ENCODE assay signal across 9 mouse cellular contexts in genomic region chr11:107105227-107105626, GRCm38 (mm10). TPM values are rescaled to one million over a fixed set of nuclear protein-coding genes. Genes with fewer than 3 reads are reported as not detected.
A peak's percentile ranks its signal among the peaks of the same experiment; 100 is the strongest.
DNase-seq lines count a peak whose midpoint lies in the region; ATAC-seq and TF ChIP-seq lines count a peak whose summit lies in the region.
"Had no signal": no experiment of that assay in that cellular context is flagged by ENCODE, and none has a peak within 500 bp of the region (broad histone marks: within the 10 kb centered on the region; RNA-seq: fewer than 3 reads in every experiment).

No protein-coding gene starts in this region.

- H3K27me3 ChIP-seq in intestine, embryonic 14.5 days (replicated peaks; ENCODE audit: control insufficient read depth, insufficient read depth, low read length) = no peaks in the 10 kb centered on the region
- no peaks in the 10 kb centered on the region for H3K27me3 ChIP-seq in intestine, embryonic 15.5 days (replicated peaks)
- H3K27me3 ChIP-seq in heart, postnatal 0 days (ENCODE audit: control insufficient read depth, insufficient read depth, low read length) = no peaks in the 10 kb centered on the region
- H3K27me3 ChIP-seq: neural tube, embryonic 13.5 days had no signal

- H3K4me3 ChIP-seq in intestine, embryonic 14.5 days (ENCODE audit: low read depth, low read length) = no peak overlapping the region
- H3K4me3 ChIP-seq in intestine, embryonic 15.5 days (replicated peaks) = no peak overlapping the region
- no peak overlapping the region for H3K4me3 ChIP-seq in heart, postnatal 0 days (ENCODE audit: low read depth, low read length)
- no peak overlapping the region for H3K4me3 ChIP-seq in olfactory bulb, adult 2 months (ENCODE audit: insufficient read depth, low read depth, low read length)
- H3K4me3 ChIP-seq: neural tube, embryonic 13.5 days had no signal

- no peak overlapping the region for H3K4me2 ChIP-seq in intestine, embryonic 14.5 days (ENCODE audit: low read length)
- no peak overlapping the region for H3K4me2 ChIP-seq in intestine, embryonic 15.5 days (replicated peaks)
- no peak overlapping the region for H3K4me2 ChIP-seq in heart, postnatal 0 days (ENCODE audit: low read depth, low read length)
- H3K4me2 ChIP-seq: neural tube, embryonic 13.5 days had no signal

- intact Hi-C loops in left cerebral cortex, postnatal 25 days (cut with DNase I) = no loop called here

- no peak for TF ChIP-seq EP300 in heart, postnatal 0 days (IDR thresholded peaks at IDR 0.05; ENCODE audit: low read depth)

- H3K4me1 ChIP-seq in intestine, embryonic 14.5 days (replicated peaks; ENCODE audit: control insufficient read depth, insufficient read depth, low read length) = peaks cover 13% of the 10 kb centered on the region; the same call in 1 of the 2 replicates
- peaks cover 17% of the 10 kb centered on the region; the same call in 1 of the 2 replicates for H3K4me1 ChIP-seq in intestine, embryonic 15.5 days (replicated peaks)
- peaks cover 32% of the 10 kb centered on the region for H3K4me1 ChIP-seq in heart, postnatal 0 days (ENCODE audit: control insufficient read depth, insufficient read depth)
- H3K4me1 ChIP-seq in olfactory bulb, adult 2 months (ENCODE audit: control insufficient read depth, insufficient read depth, low read length) = peaks cover 21% of the 10 kb centered on the region

- TF ChIP-seq CTCF in heart, postnatal 0 days (IDR thresholded peaks at IDR 0.05; ENCODE audit: low read depth) = peak; percentile 85
- peak; percentile 96 for TF ChIP-seq CTCF in olfactory bulb, adult 2 months (IDR thresholded peaks at IDR 0.05; ENCODE audit: insufficient read depth, low read depth, low read length)

- no peak for TF ChIP-seq POLR2A in olfactory bulb, adult 2 months (IDR thresholded peaks at IDR 0.05; ENCODE audit: insufficient read depth, low read depth, low read length)

- H3K36me3 ChIP-seq in intestine, embryonic 14.5 days (ENCODE audit: control insufficient read depth, insufficient read depth, low read length) = peaks cover 18% of the 10 kb centered on the region
- H3K36me3 ChIP-seq in intestine, embryonic 15.5 days = peaks cover 5% of the 10 kb centered on the region
- H3K36me3 ChIP-seq in heart, postnatal 0 days (replicated peaks; ENCODE audit: control insufficient read depth, insufficient read depth, low read length) = peaks cover 1% of the 10 kb centered on the region; the same call in 1 of the 2 replicates

- peak; percentile 81 for DNase-seq in intestine, embryonic 14.5 days (ENCODE audit: low spot score)
- DNase-seq in ZHBTc4 (ENCODE audit: low read depth, low spot score) = peak; percentile 92
- no peak for DNase-seq in heart, postnatal 0 days (ENCODE audit: low spot score)
- peak; percentile 58 to 66 for DNase-seq in left cerebral cortex, postnatal 25 days (ENCODE audit: low spot score in 2 of 2)
- DNase-seq in thymus, postnatal 14 days = peak; percentile 84

- no peak overlapping the region for H3K27ac ChIP-seq in intestine, embryonic 14.5 days (ENCODE audit: low read depth)
- no peak overlapping the region for H3K27ac ChIP-seq in intestine, embryonic 15.5 days
- no peak overlapping the region for H3K27ac ChIP-seq in heart, postnatal 0 days (ENCODE audit: low read depth)
- H3K27ac ChIP-seq in olfactory bulb, adult 2 months (ENCODE audit: insufficient read depth, low read depth, low read length) = no peak overlapping the region
- H3K27ac ChIP-seq: neural tube, embryonic 13.5 days had no signal

- H3K9me3 ChIP-seq in intestine, embryonic 14.5 days (ENCODE audit: control insufficient read depth, low read length) = no peaks in the 10 kb centered on the region
- no peaks in the 10 kb centered on the region for H3K9me3 ChIP-seq in intestine, embryonic 15.5 days
- no peaks in the 10 kb centered on the region for H3K9me3 ChIP-seq in heart, postnatal 0 days (replicated peaks; ENCODE audit: control insufficient read depth, low read length)
- H3K9me3 ChIP-seq: neural tube, embryonic 13.5 days had no signal

- WGBS in intestine, embryonic 14.5 days = 61% methylated on average over 5 of the region's 5 CpGs
- WGBS in intestine, embryonic 15.5 days = 62% methylated on average over 5 of the region's 5 CpGs
- WGBS in heart, postnatal 0 days = 59% methylated on average over 5 of the region's 5 CpGs
- WGBS in olfactory bulb, adult 2 months = 41% methylated on average over 5 of the region's 5 CpGs

- no peak overlapping the region for H3K9ac ChIP-seq in intestine, embryonic 14.5 days (ENCODE audit: low read length)
- H3K9ac ChIP-seq in intestine, embryonic 15.5 days = no peak overlapping the region
- H3K9ac ChIP-seq in heart, postnatal 0 days (replicated peaks; ENCODE audit: low read depth, low read length) = no peak overlapping the region
- H3K9ac ChIP-seq: neural tube, embryonic 13.5 days had no signal

- ATAC-seq in intestine, embryonic 14.5 days (replicated peaks; ENCODE audit: low FRiP score, low TSS enrichment, low read depth) = no peak
- ATAC-seq in intestine, embryonic 15.5 days = no peak
- peak; percentile 67 for ATAC-seq in common myeloid progenitor, adult 5-6 weeks (replicated peaks; ENCODE audit: low read depth, poor library complexity, severe bottlenecking)
- ATAC-seq in heart, postnatal 0 days (ENCODE audit: insufficient read depth, low read depth) = no peak

RNA-seq across cellular contexts. Expression of gene Bptf, which starts 26.7 kb away (rescaled TPM):
- polyA plus RNA-seq in intestine, embryonic 14.5 days (2014; fragmentation: Nextera tagmentation; extraction: Ambion mirVana) = 38.6 and 42.3 TPM in 2 replicates
- 21.6 and 26.4 TPM in 2 replicates for polyA plus RNA-seq in intestine, embryonic 15.5 days (2015; fragmentation: Nextera tagmentation; extraction: Ambion mirVana)
- total RNA-seq in common myeloid progenitor, adult 5-6 weeks (2017) = 58.5 and 82.2 TPM in 2 replicates
- total RNA-seq in heart, postnatal 0 days (2014; rRNA removed; ENCODE audit: low replicate concordance) = 13.7 and 25.8 TPM in 2 replicates
- polyA plus RNA-seq in heart, postnatal 0 days (2015; fragmentation: Nextera tagmentation; extraction: Ambion mirVana) = 11.7 and 11.8 TPM in 2 replicates
- 10 to 100 TPM; 59.9 to 60.6 TPM for total RNA-seq in left cerebral cortex, postnatal 25 days (2021)
- polyA plus RNA-seq in olfactory bulb, adult 2 months (2012; ENCODE audit: insufficient read depth, insufficient read length, low replicate concordance, missing spikeins) = 76.8 TPM in 1 of 2 replicates, not detected in the other
